Mouse (Mus musculus): Measurements from ENCODE around the gene 9930021J03Rik. TPM values are rescaled to one million over a fixed set of nuclear protein-coding genes. Genes with fewer than 3 reads are reported as not detected.

9930021J03Rik gene
- total RNA-seq, 4 experiments from 2014 or later: 37.2 to 47.7 (median 42.8) TPM

Other genes starting within 250 kb of the 9930021J03Rik start
- gene Ermp1, start 157.6 kb downstream of the 9930021J03Rik start, total RNA-seq (2022): 10 to 100 TPM; 50.4 to 55.2 (median 51.1) TPM
- under 1 TPM in 2 of 4 experiments, not detected in 2; 0.64 to 0.72 TPM for gene Mlana, start 108.2 kb downstream of the 9930021J03Rik start, total RNA-seq (2022)
- gene Ranbp6, start 7.0 kb upstream of the 9930021J03Rik start, total RNA-seq (2022): 10 to 100 TPM; 30.7 to 40.1 (median 34.3) TPM
- gene Il33, start 119.1 kb upstream of the 9930021J03Rik start, total RNA-seq (2022): 100 to 1,000 TPM in 2 of 4 experiments, 10 to 100 TPM in 2; 73.4 to 112 (median 96.0) TPM
- gene Trpd52l3, start 197.8 kb upstream of the 9930021J03Rik start, total RNA-seq (2022): not detected
- gene Uhrf2, start 224.5 kb upstream of the 9930021J03Rik start, total RNA-seq (2022): 10 to 100 TPM; 53.8 to 80.4 (median 61.7) TPM

Data from layer of hippocampus, adult 8-10 months (tissue).